Mouse (Mus musculus): Measurements from ENCODE around the gene Ralgapa1. TPM values are rescaled to one million over a fixed set of nuclear protein-coding genes. Genes with fewer than 3 reads are reported as not detected.

Ralgapa1 gene
- polyA plus RNA-seq, 1 experiment from 2014 or later, result 20.3 TPM

DNA sequence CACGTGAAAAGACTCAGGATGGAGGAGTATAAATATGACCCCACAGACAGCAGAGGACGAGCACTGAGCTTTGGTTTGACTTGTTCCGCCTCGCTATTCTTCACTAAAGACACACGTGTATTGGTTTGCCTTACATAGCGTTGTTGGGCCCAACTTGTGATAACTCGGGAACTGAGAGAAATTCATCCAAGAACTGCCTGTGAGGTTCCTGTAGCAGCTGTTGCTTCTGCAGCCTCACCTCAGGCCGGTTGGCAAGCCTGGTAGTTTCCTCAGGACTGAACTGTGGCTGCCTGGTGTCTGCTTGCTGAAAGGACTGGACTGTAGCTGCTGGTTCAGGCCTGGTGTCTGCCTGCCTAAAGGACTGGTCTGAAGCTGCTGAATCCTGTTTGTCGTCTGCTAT is 250.3 kb downstream of the Ralgapa1 start:
- Histone ChIP-seq H3K27me3 (replicated peaks; ENCODE audit: control insufficient read depth, insufficient read depth, low read length) (no peaks in the 10 kb centered on the region), H3K36me3 (ENCODE audit: control insufficient read depth, insufficient read depth, low read length) (no peaks in the 10 kb centered on the region), H3K9ac (ENCODE audit: low read length) (no peak overlapping the region), H3K27ac (ENCODE audit: low read depth) (no peak overlapping the region), H3K9me3 (ENCODE audit: control insufficient read depth, low read length) (no peaks in the 10 kb centered on the region), H3K4me3 (ENCODE audit: low read depth, low read length) (no peak overlapping the region), H3K4me1 (replicated peaks; ENCODE audit: control insufficient read depth, insufficient read depth, low read length) (no peaks in the 10 kb centered on the region), H3K4me2 (ENCODE audit: low read length) (no peak overlapping the region)
- ATAC-seq (replicated peaks; ENCODE audit: low FRiP score, low TSS enrichment, low read depth) (no peak), DNase-seq (ENCODE audit: low spot score) (no peak)
- WGBS, result 89% methylated on average over 9 of the region's 9 CpGs

DNA sequence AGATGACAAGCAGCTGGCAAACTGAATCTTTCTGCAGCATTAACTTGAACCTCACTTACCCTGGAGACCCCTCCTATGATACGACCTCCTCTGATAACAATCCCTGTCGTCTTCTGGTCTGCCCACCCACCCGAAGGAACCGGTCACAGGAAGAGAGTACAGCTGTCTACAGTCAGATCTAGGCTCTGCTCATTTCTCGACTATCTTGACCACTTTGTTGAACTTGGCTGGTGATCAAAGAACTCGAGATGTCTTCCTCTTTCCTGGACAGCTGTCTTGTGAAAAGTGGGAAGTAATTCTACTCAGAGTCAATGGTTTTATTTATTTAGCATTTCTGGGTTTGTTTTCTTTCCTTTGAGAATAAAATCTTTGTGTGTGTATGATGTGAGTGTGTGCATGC is 251.3 kb downstream of the Ralgapa1 start:
- no peak overlapping the region for H3K4me3 ChIP-seq (ENCODE audit: low read depth, low read length)
- H3K27me3 ChIP-seq (replicated peaks; ENCODE audit: control insufficient read depth, insufficient read depth, low read length), result no peaks in the 10 kb centered on the region
- H3K9ac ChIP-seq (ENCODE audit: low read length), result no peak overlapping the region
- H3K9me3 ChIP-seq (ENCODE audit: control insufficient read depth, low read length), result 0 out of 2 replicates have a peak, but pooled peaks cover under 1% of the 10 kb centered on the region
- no peak overlapping the region for H3K27ac ChIP-seq (ENCODE audit: low read depth)
- H3K4me1 ChIP-seq (replicated peaks; ENCODE audit: control insufficient read depth, insufficient read depth, low read length), result no peaks in the 10 kb centered on the region
- DNase-seq (ENCODE audit: low spot score) (no peak), ATAC-seq (replicated peaks; ENCODE audit: low FRiP score, low TSS enrichment, low read depth) (no peak)
- no peak overlapping the region for H3K4me2 ChIP-seq (ENCODE audit: low read length)
- H3K36me3 ChIP-seq (ENCODE audit: control insufficient read depth, insufficient read depth, low read length), result no peaks in the 10 kb centered on the region
- WGBS, result 65% methylated on average over 6 of the region's 6 CpGs

DNA sequence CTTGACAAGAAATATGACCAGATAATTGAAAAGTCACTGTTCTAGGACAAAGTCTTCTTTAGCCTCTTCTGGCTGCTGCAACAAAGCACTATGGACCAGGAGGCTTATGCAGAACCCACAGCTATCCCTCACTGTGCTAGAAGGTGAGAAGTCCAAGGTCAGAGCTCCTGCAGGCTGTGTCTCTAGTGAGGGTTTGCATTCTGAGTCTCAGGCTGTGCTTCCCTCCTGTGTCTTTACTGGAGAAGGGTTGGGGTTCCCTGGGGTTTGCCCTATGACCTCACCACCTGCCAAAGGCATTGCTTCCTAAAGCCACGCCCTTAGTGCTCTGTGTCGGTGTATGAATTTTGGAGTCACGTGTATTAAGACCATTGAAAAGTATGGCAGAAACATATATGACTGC is 252.5 kb downstream of the Ralgapa1 start:
- DNase-seq (ENCODE audit: low spot score), result no peak
- no peak overlapping the region for H3K4me3 ChIP-seq (ENCODE audit: low read depth, low read length)
- WGBS, result 78% methylated on average over 3 of the region's 3 CpGs
- no peaks in the 10 kb centered on the region for H3K36me3 ChIP-seq (ENCODE audit: control insufficient read depth, insufficient read depth, low read length)
- no peak overlapping the region for H3K9ac ChIP-seq (ENCODE audit: low read length)
- no peak overlapping the region for H3K27ac ChIP-seq (ENCODE audit: low read depth)
- no peaks in the 10 kb centered on the region for H3K27me3 ChIP-seq (replicated peaks; ENCODE audit: control insufficient read depth, insufficient read depth, low read length)
- H3K4me1 ChIP-seq (replicated peaks; ENCODE audit: control insufficient read depth, insufficient read depth, low read length), result no peaks in the 10 kb centered on the region
- no peak overlapping the region for H3K4me2 ChIP-seq (ENCODE audit: low read length)
- ATAC-seq (replicated peaks; ENCODE audit: low FRiP score, low TSS enrichment, low read depth), result no peak
- H3K9me3 ChIP-seq (ENCODE audit: control insufficient read depth, low read length), result 0 out of 2 replicates have a peak, but pooled peaks cover 3% of the 10 kb centered on the region

DNA sequence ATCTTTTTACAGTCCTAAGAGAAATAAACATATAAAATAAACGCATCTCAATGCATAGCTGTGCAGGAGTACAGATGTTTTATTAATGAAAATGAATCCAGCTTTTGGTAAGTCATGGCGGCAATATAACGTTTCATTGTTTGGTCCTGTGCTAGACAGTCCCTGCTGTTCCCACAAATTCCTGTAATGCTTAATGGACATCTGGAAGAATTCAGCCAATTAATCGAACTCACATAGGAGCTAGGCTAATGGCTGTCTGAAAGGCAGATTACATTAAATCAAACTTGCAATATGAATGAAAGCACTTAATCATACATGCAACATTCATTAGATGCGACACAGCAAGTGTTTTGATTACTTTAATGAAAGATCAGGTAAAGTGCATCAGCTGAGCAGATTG is 254.1 kb downstream of the Ralgapa1 start:
- 76% methylated on average over 5 of the region's 5 CpGs for WGBS
- DNase-seq (ENCODE audit: low spot score), result no peak

DNA sequence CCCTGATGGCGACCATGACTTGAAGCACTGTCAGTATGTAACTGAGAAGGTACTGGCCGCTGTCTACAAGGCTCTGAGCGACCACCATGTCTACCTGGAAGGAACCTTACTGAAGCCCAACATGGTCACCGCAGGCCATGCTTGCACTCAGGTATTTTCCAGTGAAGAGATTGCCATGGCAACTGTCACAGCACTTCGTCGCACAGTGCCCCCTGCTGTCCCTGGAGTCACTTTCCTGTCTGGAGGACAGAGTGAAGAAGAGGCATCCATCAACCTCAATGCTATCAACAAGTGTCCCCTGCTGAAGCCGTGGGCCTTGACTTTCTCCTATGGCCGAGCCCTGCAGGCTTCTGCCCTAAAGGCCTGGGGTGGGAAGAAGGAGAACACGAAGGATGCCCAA is 255.1 kb downstream of the Ralgapa1 start:
- Histone ChIP-seq H3K4me3 (ENCODE audit: low read depth, low read length) (no peak overlapping the region), H3K4me2 (ENCODE audit: low read length) (no peak overlapping the region), H3K9ac (ENCODE audit: low read length) (no peak overlapping the region), H3K27ac (ENCODE audit: low read depth) (no peak overlapping the region), H3K27me3 (replicated peaks; ENCODE audit: control insufficient read depth, insufficient read depth, low read length) (no peaks in the 10 kb centered on the region), H3K4me1 (replicated peaks; ENCODE audit: control insufficient read depth, insufficient read depth, low read length) (no peaks in the 10 kb centered on the region), H3K36me3 (ENCODE audit: control insufficient read depth, insufficient read depth, low read length) (no peaks in the 10 kb centered on the region), H3K9me3 (ENCODE audit: control insufficient read depth, low read length) (0 out of 2 replicates have a peak, but pooled peaks cover 3% of the 10 kb centered on the region)
- no peak for DNase-seq (ENCODE audit: low spot score)
- no peak for ATAC-seq (replicated peaks; ENCODE audit: low FRiP score, low TSS enrichment, low read depth)
- 73% methylated on average over 9 of the region's 9 CpGs for WGBS

More for the DNA sequence above, 254.1 kb downstream of the Ralgapa1 start:
- no peaks in the 10 kb centered on the region for H3K27me3 ChIP-seq (replicated peaks; ENCODE audit: control insufficient read depth, insufficient read depth, low read length)
- H3K4me2 ChIP-seq (ENCODE audit: low read length), result no peak overlapping the region
- 0 out of 2 replicates have a peak, but pooled peaks cover 3% of the 10 kb centered on the region for H3K9me3 ChIP-seq (ENCODE audit: control insufficient read depth, low read length)
- H3K27ac ChIP-seq (ENCODE audit: low read depth), result no peak overlapping the region
- no peak overlapping the region for H3K4me3 ChIP-seq (ENCODE audit: low read depth, low read length)
- H3K9ac ChIP-seq (ENCODE audit: low read length), result no peak overlapping the region
- ATAC-seq (replicated peaks; ENCODE audit: low FRiP score, low TSS enrichment, low read depth), result no peak
- H3K36me3 ChIP-seq (ENCODE audit: control insufficient read depth, insufficient read depth, low read length), result no peaks in the 10 kb centered on the region
- no peaks in the 10 kb centered on the region for H3K4me1 ChIP-seq (replicated peaks; ENCODE audit: control insufficient read depth, insufficient read depth, low read length)

DNA sequence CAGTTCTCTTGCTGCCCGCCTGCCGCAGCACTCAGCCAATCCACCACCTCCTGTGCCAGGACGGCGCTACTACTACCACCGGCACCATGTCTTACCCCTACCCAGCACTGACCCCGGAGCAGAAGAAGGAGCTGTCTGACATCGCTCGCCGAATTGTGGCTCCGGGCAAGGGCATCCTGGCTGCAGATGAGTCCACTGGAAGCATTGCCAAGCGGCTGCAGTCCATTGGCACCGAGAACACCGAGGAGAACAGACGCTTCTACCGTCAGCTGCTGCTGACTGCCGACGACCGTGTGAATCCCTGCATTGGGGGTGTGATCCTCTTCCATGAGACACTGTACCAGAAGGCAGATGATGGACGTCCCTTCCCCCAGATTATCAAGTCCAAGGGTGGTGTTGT is 255.8 kb downstream of the Ralgapa1 start, which contains the start of gene Aldoart2:
TSS of gene Aldoart2 (plus strand) at position 34 of the 400 bp plus-strand sequence.
- Histone ChIP-seq H3K27ac (ENCODE audit: low read depth) (no peak within 1 kb of the TSS), H3K9me3 (ENCODE audit: control insufficient read depth, low read length) (0 out of 2 replicates have a peak, but pooled peaks cover 3% of the 10 kb centered on the region), H3K27me3 (replicated peaks; ENCODE audit: control insufficient read depth, insufficient read depth, low read length) (no peaks in the 10 kb centered on the region), H3K36me3 (ENCODE audit: control insufficient read depth, insufficient read depth, low read length) (no peaks in the 10 kb centered on the region), H3K9ac (ENCODE audit: low read length) (no peak within 1 kb of the TSS), H3K4me2 (ENCODE audit: low read length) (no peak within 1 kb of the TSS), H3K4me3 (ENCODE audit: low read depth, low read length) (no peak within 1 kb of the TSS), H3K4me1 (replicated peaks; ENCODE audit: control insufficient read depth, insufficient read depth, low read length) (no peaks in the 10 kb centered on the region)
- no peak for DNase-seq (ENCODE audit: low spot score)
- no peak for ATAC-seq (replicated peaks; ENCODE audit: low FRiP score, low TSS enrichment, low read depth)
- WGBS, result 93% methylated on average over 19 of the region's 19 CpGs

DNA sequence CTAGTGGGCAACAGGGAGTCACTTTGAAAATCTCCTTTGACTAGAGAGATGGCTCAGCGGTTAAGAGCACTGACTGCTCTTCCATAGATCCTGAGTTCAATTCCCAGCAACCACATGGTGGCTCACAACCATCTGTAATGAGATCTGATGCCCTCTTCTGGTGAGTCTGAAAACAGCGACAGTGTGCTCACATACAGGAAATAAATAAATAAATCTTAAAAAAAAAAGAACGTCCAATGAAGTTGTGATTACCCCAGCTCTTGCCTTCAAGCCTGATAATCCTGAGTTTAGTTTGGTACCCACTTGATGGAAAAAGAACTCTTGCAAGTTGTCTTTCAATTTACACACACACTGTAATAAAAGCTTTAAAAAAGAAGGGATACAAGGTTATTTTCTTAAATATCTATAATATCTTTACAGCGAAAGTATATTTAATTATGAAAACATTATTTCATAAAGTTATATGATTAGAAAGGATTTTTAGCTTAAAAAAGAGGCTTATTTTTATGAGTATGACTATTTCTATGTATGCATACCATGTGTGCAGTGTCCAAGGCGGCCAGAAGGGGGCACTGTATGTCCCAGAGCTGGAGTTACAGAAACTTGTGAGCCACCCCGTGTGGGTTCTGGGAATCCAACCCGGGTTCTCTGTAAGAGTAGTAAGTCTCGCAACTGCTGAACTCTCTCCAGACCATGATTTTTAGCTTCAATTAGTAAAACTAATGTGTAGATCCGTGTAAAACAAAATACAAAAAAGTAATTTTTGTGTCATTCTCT is 256.6 kb downstream of the Ralgapa1 start:
- 86% methylated on average over 9 of the region's 9 CpGs for WGBS
- H3K4me1 ChIP-seq (replicated peaks; ENCODE audit: control insufficient read depth, insufficient read depth, low read length), result no peaks in the 10 kb centered on the region
- H3K36me3 ChIP-seq (ENCODE audit: control insufficient read depth, insufficient read depth, low read length), result no peaks in the 10 kb centered on the region
- H3K27ac ChIP-seq (ENCODE audit: low read depth), result no peak overlapping the region
- no peak for DNase-seq (ENCODE audit: low spot score)
- no peak overlapping the region for H3K4me3 ChIP-seq (ENCODE audit: low read depth, low read length)
- H3K4me2 ChIP-seq (ENCODE audit: low read length), result no peak overlapping the region
- no peak for ATAC-seq (replicated peaks; ENCODE audit: low FRiP score, low TSS enrichment, low read depth)
- H3K27me3 ChIP-seq (replicated peaks; ENCODE audit: control insufficient read depth, insufficient read depth, low read length), result no peaks in the 10 kb centered on the region
- no peak overlapping the region for H3K9ac ChIP-seq (ENCODE audit: low read length)
- H3K9me3 ChIP-seq (ENCODE audit: control insufficient read depth, low read length), result 0 out of 2 replicates have a peak, but pooled peaks cover 3% of the 10 kb centered on the region

GRCm38 (mm10) chr12:55563742-55564141 is 257.2 kb downstream of the Ralgapa1 start:
- Histone ChIP-seq H3K4me2 (ENCODE audit: low read length) (no peak overlapping the region), H3K27me3 (replicated peaks; ENCODE audit: control insufficient read depth, insufficient read depth, low read length) (no peaks in the 10 kb centered on the region), H3K36me3 (ENCODE audit: control insufficient read depth, insufficient read depth, low read length) (no peaks in the 10 kb centered on the region), H3K9ac (ENCODE audit: low read length) (no peak overlapping the region), H3K4me1 (replicated peaks; ENCODE audit: control insufficient read depth, insufficient read depth, low read length) (no peaks in the 10 kb centered on the region), H3K4me3 (ENCODE audit: low read depth, low read length) (no peak overlapping the region), H3K27ac (ENCODE audit: low read depth) (no peak overlapping the region), H3K9me3 (ENCODE audit: control insufficient read depth, low read length) (0 out of 2 replicates have a peak, but pooled peaks cover 3% of the 10 kb centered on the region)
- WGBS, result 94% methylated on average over 3 of the region's 3 CpGs
- DNase-seq (ENCODE audit: low spot score) (no peak), ATAC-seq (replicated peaks; ENCODE audit: low FRiP score, low TSS enrichment, low read depth) (no peak)
